Mouse (Mus musculus) stomach, postnatal 0 days (tissue): ENCODE measurements at regions not wholly inside any gene's neighbourhood (a gene's known extent, or its start where the extent isn't known, plus 50 kb on each side); places are given as distances from the start of the nearest gene placed in this dataset.

Source experiments
- ATAC-seq: fragments of 200-750 bp; cut with Nextera tagmentation; 2 replicates; pipeline ENCODE4 v1.8.0; 2017; ENCODE audit not compliant: low FRiP score, low TSS enrichment
- DNase-seq: peaks from one replicate; pipeline ENCODE4 v3.0.0-alpha.2; 2016; ENCODE audit warnings: low spot score
- H3K27ac ChIP-seq: fragments of 300-500 bp; sonication (generic); replicated peaks from 2 replicates; pipeline ENCODE4 v1.5.1; 2014; ENCODE audit warnings: mild to moderate bottlenecking, control low read depth
- H3K27me3 ChIP-seq: fragments of 300-500 bp; sonication (generic); 2 replicates; pipeline ENCODE4 v1.6.1; 2014; ENCODE audit warnings: low read length; ENCODE audit not compliant: control insufficient read depth, insufficient read depth
- H3K36me3 ChIP-seq: fragments of 300-500 bp; sonication (generic); 2 replicates; pipeline ENCODE4 v1.6.1; 2014; ENCODE audit warnings: low read length, mixed read lengths; ENCODE audit not compliant: control insufficient read depth, insufficient read depth
- H3K4me1 ChIP-seq: fragments of 300-500 bp; sonication (generic); replicated peaks from 2 replicates; pipeline ENCODE4 v1.6.1; 2014; ENCODE audit warnings: antibody characterized with exemption; ENCODE audit not compliant: control insufficient read depth, insufficient read depth
- H3K4me2 ChIP-seq: fragments of 300-500 bp; sonication (generic); replicated peaks from 2 replicates; pipeline ENCODE4 v1.6.1; 2014; ENCODE audit warnings: low read depth, mild to moderate bottlenecking, control low read depth, moderate library complexity
- H3K4me3 ChIP-seq: fragments of 300-500 bp; sonication (generic); 2 replicates; pipeline ENCODE4 v1.5.1; 2014; ENCODE audit warnings: low read depth, low read length, control low read depth
- H3K9ac ChIP-seq: fragments of 300-500 bp; sonication (generic); 2 replicates; pipeline ENCODE4 v1.6.1; 2014; ENCODE audit warnings: mild to moderate bottlenecking, low read length, control low read depth, mixed read lengths
- H3K9me3 ChIP-seq: fragments of 300-500 bp; sonication (generic); 2 replicates; pipeline ENCODE4 v1.6.1; 2016; ENCODE audit warnings: low read length; ENCODE audit not compliant: control insufficient read depth
- CTCF ChIP-seq: IDR thresholded peaks from 2 replicates; pipeline ENCODE4 v1.5.1; 2016; ENCODE audit warnings: antibody characterized with exemption, low read depth, mild to moderate bottlenecking, moderate library complexity
- EP300 ChIP-seq: optimal IDR thresholded peaks from 2 replicates; pipeline ENCODE3; 2016; ENCODE audit warnings: antibody characterized with exemption
- WGBS: fragments of 180-500 bp; shearing (Covaris S2); extraction: QIAGEN DNeasy Blood & Tissue Kit; methylation state at CpG from one replicate; pipeline ENCODE4 v1.1.7; 2014; 5-methylcytosine and 5-hydroxymethylcytosine counted together

GRCm38 (mm10) chr13:112170872-112171271 lies 117.4 kb upstream of the Ankrd55 start:
- no peaks in the 10 kb centered on the region for H3K9me3 ChIP-seq
- no peaks in the 10 kb centered on the region for H3K27me3 ChIP-seq
- no peak overlapping the region for H3K4me2 ChIP-seq
- ATAC-seq (no peak), DNase-seq (no peak)
- TF ChIP-seq EP300 (no peak), CTCF (no peak)
- WGBS: 83% methylated on average over 3 of the region's 3 CpGs
- H3K36me3 ChIP-seq: no peaks in the 10 kb centered on the region
- H3K4me3 ChIP-seq: no peak overlapping the region
- no peaks in the 10 kb centered on the region for H3K4me1 ChIP-seq
- no peak overlapping the region for H3K27ac ChIP-seq
- no peak overlapping the region for H3K9ac ChIP-seq

GRCm38 (mm10) chr13:112171940-112172715 lies 116.1 kb upstream of the Ankrd55 start:
- Histone ChIP-seq H3K9me3 (no peaks in the 10 kb centered on the region), H3K9ac (no peak overlapping the region), H3K4me3 (no peak overlapping the region), H3K27me3 (no peaks in the 10 kb centered on the region), H3K36me3 (no peaks in the 10 kb centered on the region), H3K27ac (no peak overlapping the region), H3K4me2 (no peak overlapping the region), H3K4me1 (no peaks in the 10 kb centered on the region)
- DNase-seq (no peak), ATAC-seq (no peak)
- no peak for TF ChIP-seq CTCF
- TF ChIP-seq EP300: no peak
- WGBS: 77% methylated on average over 11 of the region's 11 CpGs

DNA sequence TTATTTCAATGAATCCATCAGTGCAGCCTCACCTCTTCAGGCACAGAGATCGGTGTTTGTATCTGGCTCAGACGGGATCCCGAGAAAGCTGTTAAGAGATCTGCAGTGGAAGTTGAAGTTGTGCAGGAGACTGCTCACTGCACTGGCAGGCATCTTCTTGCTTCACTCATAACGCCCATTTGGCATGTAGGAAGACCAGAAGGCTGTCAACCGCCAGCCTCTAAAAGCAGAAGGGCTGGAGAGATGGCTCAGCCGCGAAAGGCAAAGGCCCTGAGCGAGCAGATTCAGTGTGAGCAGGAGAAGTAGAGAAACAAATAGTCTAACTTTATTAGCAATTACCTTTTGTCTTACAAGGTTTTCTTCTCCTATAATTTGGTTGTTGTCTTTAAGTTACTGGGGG lies 114.3 kb upstream of the Ankrd55 start:
- H3K36me3 ChIP-seq: no peaks in the 10 kb centered on the region
- 77% methylated on average over 8 of the region's 8 CpGs for WGBS

DNA sequence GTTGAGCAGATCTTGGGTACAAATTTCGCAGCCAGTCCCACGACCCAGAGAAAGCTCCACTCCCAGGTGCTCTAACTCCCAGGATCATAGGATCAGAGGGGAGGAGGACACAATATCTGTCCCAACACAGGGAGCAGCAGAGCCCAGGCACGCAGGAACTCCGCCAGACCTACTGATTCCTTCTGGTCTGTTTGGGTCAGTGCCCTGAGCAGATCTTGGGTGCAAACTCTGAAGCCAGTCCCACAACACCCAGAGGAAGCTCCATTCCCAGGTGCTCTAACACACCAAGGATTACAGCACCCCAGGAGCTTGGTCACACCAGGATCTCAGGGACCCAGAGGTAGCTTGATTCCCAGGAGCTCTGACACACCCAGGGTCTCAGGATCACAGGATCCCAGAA lies 110.2 kb upstream of the Ankrd55 start:
- H3K27me3 ChIP-seq: no peaks in the 10 kb centered on the region
- ATAC-seq: no peak
- no peaks in the 10 kb centered on the region for H3K9me3 ChIP-seq
- H3K9ac ChIP-seq: no peak overlapping the region
- no peak overlapping the region for H3K4me3 ChIP-seq
- no peak overlapping the region for H3K27ac ChIP-seq
- no peaks in the 10 kb centered on the region for H3K36me3 ChIP-seq
- no peak for DNase-seq
- H3K4me1 ChIP-seq: no peaks in the 10 kb centered on the region
- WGBS: 94% methylated on average over 4 of the region's 4 CpGs
- TF ChIP-seq EP300: no peak
- no peak for TF ChIP-seq CTCF
- H3K4me2 ChIP-seq: no peak overlapping the region

More for the DNA sequence above, 114.3 kb upstream of the Ankrd55 start:
- DNase-seq: no peak
- Histone ChIP-seq H3K27me3 (no peaks in the 10 kb centered on the region), H3K4me1 (no peaks in the 10 kb centered on the region), H3K27ac (no peak overlapping the region), H3K9me3 (no peaks in the 10 kb centered on the region), H3K4me2 (no peak overlapping the region), H3K9ac (no peak overlapping the region), H3K4me3 (no peak overlapping the region)
- no peak for ATAC-seq
- no peak for TF ChIP-seq EP300
- no peak for TF ChIP-seq CTCF

GRCm38 (mm10) chr13:112183996-112184395 lies 104.3 kb upstream of the Ankrd55 start:
- no peak overlapping the region for H3K4me2 ChIP-seq
- no peaks in the 10 kb centered on the region for H3K9me3 ChIP-seq
- no peak overlapping the region for H3K4me3 ChIP-seq
- no peak for TF ChIP-seq EP300
- TF ChIP-seq CTCF: no peak
- no peaks in the 10 kb centered on the region for H3K27me3 ChIP-seq
- DNase-seq: no peak
- no peaks in the 10 kb centered on the region; the same call in 1 of the 2 replicates for H3K4me1 ChIP-seq
- WGBS: 96% methylated on average over 10 of the region's 10 CpGs
- no peaks in the 10 kb centered on the region for H3K36me3 ChIP-seq
- no peak for ATAC-seq
- H3K9ac ChIP-seq: no peak overlapping the region
- H3K27ac ChIP-seq: no peak overlapping the region

GRCm38 (mm10) chr13:112185116-112185515 lies 103.1 kb upstream of the Ankrd55 start:
- no peak overlapping the region for H3K27ac ChIP-seq
- 57% methylated on average over 9 of the region's 12 CpGs for WGBS
- ATAC-seq (no peak), DNase-seq (no peak)
- no peak overlapping the region for H3K4me3 ChIP-seq
- TF ChIP-seq EP300 (no peak), CTCF (no peak)
- H3K27me3 ChIP-seq: no peaks in the 10 kb centered on the region
- peaks cover 3% of the 10 kb centered on the region; the same call in 1 of the 2 replicates for H3K4me1 ChIP-seq
- H3K4me2 ChIP-seq: no peak overlapping the region
- H3K9ac ChIP-seq: no peak overlapping the region
- no peaks in the 10 kb centered on the region for H3K36me3 ChIP-seq
- no peaks in the 10 kb centered on the region for H3K9me3 ChIP-seq
